Mouse (Mus musculus) thymus, postnatal 14 days (tissue): ENCODE results near the gene Meis1.
A peak's percentile ranks its signal among the peaks of the same experiment; 100 is the strongest.

ENCODE experiments used
- DNase-seq: peaks from one replicate; pipeline ENCODE4 v3.0.0; 2021

Gene Meis1

DNA sequence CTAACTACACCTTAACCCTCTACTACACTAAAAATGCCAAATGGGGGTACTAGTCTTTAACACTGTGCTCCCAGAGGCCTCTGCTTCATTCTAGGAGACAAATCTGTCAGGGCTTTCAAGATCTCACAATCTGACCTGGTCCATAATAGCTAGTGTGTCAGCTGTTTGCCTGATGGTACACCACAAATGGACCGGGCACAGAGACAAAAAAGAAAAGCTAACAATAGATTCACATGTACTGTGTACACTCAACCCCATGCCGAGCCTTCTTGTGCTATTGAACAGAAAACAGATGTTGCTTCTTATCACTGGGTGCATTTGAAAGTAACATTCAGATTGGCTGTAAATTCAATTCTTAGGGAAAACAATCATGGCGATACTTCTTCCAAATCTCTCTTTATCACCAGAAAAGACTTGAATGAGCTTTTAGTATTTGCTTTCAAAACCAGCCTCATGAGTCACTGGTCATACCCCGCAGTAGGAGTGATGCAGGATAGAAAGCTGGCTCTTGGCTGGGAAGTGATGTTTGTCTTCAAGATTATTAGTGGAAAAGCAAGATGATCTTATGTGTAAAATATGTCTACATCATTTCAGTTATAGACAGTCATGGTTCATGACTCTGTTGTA lies 30.0 kb downstream of the Meis1 start:
- no peak for DNase-seq

DNA sequence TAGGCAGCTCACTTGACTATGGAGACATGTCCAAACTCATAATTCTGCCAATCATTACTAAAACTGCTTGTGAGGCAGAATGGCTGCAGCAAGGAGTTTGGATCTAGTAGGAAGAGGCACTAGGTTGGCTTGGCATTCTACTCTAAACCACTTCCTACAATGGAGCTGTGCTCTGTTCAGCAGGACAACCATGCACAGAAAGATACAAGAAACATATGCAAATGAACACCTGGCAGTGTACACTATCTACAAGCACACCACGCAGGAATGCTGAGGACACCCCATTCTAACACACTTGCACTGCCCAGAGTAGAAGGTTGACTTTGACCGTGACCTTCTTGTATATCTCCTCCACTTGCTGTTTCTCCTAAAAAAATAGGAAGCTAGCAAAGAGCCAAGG lies 35.0 kb downstream of the Meis1 start:
- no peak for DNase-seq

DNA sequence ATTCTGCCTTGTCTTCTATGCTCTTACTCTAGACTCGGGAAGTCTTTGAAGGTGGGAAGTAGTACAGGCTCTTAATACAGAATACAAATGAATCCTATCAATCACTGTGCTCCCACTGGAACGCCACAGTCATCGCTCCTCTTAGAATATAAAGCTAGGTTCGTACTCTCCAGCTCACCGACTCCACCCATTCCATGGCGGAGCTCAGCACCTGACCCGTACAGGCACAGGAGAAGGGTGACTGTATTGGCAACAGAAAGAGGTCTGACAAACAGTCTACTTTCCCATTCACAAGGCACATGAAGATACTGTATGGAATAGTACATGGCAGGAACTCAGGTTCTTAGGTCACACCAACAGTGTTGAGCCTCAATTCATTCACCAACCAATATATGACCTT lies 35.5 kb downstream of the Meis1 start:
- DNase-seq = no peak

DNA sequence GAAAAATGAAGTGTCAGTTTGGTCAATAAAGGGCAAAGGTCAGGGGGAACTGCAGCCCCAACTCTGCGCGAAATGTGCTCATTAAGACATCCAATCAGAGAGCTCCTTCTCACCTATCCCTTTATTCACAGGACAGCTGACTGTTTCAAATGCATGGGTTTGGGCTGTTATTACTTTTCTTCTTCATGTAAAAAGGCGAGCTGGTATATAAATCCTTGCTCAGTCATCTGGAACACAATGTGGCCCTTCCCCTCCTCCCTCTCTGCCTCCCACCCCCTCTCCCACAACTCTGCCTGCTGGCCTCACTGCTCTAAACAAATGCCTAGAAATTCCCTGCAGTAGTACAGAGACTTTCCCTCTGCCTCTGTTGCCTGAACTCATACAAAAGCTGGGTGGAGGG lies 36.5 kb downstream of the Meis1 start:
- no peak for DNase-seq

DNA sequence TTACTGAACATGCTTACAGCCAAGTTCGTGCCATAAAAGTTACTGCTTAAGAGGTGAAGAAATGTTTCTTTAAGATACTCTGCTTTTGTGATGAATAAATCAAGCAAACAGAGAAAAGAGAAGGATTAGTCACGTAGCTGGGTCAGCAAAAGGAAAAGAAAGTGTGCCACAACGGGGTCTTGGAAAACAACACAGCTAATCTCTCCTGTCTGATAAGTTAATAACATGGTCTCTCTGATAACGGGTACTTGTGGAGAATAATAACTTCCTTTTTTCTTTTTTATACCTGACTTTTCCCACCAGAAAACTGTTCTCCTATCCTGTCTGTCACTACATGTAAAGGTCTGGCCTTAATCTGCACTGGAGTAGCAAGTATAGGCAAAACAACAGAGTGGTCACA lies 37.4 kb downstream of the Meis1 start:
- no peak for DNase-seq

DNA sequence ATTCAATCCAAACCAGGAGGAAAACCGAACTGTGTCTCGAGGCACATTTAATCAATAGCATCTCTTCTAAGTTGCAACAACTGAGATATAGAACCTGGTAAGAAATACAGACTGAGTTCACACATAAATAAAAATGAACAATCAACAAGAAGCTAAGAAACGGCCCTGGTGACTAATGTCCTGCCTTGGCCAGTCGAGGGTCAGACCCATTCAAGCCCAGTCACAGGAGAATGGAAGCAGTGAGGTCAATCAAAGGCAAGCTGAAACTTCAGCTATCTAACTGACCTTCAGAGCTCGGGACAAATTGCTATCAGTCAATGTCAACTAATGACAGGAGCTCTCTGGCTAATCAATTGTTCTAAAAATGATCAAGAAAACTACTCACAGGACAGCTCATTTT lies 38.2 kb downstream of the Meis1 start:
- no peak for DNase-seq

DNA sequence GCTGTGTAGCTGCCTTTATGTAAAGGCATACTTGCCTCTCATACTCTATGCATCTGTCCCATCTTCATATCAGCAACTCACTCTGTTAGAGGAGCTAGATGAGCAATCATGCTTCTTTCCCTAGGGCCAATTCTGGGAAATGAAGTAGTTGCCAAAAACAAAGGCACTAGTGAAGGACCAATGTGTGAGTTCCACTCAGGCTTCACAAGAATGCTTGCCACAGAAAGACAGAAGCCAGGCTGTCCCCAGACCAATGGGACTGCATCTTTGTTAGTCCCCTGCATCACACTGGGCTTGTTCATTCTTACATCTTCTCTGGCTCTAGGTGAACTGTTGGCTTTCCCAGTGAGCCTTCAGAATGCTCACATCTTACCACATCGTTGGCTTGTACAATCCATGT lies 43.7 kb downstream of the Meis1 start:
- DNase-seq = no peak

DNA sequence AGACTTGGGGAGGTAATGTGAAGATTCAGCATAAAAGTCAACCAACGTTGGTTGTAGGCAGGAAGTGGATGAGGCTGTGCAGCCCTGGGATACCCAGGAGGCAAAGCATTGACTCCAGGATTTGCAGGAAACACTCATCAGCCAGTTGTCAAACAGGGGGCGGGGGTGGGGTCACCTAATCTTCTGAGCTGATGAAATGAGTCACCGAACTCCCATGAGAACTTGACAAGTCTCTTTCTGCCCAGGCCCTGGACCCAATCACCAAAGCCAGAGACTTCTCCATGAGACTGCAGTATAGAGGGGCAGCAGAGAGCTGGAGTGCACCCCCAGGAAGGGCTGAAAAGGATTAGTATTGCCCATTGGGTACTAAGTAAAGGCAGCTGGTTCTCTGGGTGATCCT lies 45.0 kb downstream of the Meis1 start:
- DNase-seq = no peak

DNA sequence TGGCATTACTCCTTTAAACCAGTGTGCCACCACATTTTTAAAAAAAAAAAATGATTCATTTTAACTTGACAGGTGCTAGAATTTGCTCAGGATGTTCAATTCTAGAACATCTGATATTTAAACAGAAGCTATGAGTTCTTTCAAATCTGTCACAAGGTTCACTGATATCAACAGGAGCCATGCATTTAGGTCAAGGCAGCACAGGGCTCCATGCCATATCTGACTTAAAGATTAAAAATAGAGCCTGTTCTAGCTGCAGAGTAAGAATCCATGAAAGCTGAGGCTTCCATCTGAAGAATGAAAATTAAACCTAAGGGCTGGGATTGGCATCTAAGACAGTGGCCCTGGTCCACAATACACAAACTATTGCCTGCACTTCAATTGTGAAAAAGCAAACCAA lies 45.8 kb downstream of the Meis1 start:
- DNase-seq = no peak

DNA sequence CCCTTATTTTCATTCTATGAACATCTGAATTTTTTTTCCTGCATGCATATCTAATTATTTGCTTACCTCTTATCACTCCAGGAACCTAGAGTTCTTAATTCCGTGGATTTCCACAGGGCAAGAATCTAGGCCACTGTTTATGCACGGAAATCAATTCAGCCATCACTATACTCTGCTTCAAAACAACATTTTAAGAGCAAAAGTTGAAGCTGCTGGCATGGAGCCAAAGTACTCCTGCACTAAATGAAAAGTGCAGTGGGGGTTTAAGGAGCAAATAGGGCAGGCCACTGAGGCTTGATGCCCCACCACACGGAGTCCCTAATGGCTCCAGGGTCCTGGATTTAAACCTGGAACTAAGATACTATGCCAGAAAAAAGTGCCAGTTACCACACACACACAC lies 47.2 kb downstream of the Meis1 start:
- DNase-seq = no peak

DNA sequence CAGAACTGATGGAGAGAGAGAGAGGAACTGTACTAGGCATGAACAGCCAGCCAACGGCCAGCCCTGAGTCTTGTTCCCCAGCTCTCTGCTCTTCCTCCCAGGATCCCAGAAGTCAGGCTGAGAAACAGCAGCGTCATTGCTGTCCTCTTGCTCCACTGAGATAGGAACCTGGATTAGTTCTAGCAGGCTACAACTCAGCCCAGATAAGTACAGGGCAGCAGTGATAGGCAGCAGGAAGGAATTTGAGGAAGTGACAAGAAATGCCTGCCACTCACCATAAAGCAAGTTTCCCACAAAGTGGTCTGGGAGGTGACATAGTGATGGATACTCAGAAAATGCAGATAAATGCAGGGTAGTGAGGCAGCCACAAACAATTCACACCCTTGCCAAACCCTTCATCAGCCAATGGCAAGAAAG lies 48.9 kb downstream of the Meis1 start:
- no peak for DNase-seq

DNA sequence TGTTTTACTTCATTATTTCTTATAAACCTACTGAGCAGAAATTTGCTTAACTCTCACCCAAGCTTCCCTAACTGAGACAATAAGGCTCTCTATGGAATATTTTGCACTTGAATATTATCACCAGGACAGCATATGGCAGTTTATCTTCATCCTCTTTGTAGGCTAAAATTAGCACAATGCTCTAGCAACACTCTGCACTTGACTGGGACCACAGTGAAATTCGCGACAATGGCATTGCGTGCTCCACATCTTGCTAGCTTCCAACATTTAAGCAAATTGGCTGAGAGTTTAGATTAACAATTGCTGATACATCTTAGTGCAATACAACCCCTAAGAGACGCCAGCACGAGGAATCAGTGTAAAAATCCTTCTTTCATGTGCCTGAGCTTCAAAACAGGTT lies 54.4 kb downstream of the Meis1 start:
- no peak for DNase-seq

DNA sequence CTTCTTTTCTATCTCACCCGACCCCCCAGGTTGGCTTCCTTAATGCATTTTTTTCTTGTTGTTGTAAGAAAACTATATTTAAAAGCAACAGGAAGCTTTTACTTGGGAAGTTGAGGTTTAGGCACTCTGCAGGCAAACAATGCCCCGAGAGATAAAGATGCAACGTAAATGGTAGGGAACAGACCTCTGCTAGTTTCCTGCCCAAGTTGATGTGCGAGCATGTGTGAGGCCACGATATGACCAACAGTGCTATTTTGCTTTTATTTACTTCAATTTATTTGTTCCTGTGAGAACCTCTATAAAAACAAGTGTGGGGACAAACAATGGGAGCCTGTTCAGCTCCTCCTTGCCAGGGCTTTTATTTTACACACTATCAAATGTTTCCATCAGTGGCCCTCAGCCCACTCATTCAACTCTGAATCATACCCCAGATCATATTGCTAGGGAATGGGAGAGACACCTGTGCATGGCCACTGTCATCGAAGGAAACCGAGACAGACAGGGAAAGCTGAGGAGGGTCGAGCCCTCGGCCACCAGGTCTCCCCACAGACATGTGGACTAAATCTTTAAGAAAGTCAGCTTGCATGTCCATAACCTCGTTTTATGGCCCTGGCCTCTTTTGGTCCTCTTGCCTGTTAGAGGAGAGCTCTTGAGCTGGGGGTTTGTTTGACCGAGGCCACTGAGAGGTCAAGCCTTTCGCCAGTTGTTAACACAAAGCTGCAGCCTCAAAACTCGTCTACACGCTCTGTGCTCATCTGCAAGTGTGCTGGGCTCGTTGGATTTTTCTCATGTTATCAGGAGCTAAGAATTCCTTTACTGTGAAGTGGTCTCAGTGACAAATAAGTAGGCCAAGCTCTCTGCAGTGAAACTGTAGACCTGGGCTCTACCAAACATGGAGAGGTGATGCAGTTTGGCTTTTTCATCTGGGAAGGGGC lies 55.3 kb downstream of the Meis1 start:
- no peak for DNase-seq

DNA sequence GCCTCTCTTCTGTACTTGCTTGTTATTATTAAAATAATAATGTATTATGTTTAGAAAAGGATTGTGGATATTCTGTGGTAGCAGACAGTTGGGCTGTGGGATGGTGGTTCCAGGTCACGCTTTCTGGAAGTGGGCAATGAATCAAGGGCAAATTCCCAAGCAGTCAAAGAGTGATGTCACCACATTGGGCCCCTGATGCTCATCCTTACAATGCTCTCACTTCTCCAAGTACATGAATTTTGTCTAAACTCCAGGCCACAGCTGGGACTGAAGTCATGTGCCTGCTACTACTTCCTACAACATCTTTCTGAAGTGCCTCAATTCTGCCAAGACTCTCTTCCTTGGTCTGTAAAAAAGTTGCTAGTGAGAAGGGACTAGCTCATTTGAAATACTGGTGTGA lies 59.3 kb downstream of the Meis1 start:
- DNase-seq = no peak

DNA sequence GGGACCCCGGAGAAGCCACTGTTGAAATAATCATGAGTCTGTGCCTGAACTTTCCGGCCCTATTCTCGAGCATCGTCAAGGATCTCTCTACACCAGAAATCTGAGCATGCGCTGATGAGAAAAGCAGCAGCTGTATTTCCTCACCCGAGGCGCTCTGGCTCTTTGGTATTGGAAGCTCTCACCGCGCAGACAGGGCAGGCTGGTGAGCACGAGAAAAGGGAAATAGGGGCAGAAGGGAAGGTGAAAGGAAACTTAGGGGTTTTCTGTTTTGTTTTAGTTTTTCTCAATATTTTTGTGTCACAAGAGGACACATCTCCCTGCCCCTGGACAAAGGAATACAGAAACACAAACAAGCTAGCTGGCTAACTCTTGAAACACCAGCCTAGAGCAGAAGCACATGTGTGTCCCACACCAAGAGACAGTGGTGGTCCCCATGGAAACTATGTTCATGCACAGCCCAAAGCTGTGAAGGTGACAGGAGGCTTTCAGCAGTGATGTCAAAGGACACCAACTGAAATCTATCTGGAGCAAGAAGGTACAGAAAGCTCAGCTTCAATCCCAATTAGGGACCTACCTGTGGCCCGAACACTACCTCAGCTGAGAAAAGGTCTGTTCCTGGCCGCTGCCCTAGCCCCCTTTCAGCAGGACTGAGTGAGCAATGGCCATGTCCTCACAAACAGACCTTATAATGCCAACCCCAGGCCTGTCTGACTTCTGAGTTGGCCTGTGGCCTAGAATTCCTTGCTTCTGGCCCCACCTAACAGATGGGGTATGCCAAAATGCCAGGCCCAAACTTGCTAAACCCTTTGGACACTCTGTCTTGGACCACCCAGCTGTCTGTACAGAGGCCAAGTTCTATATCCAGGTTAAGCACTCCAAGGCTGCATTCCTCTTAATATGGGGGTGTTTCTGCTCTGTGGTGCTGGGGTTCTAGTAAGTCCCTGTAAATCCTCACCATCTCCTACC lies 60.7 kb downstream of the Meis1 start:
- DNase-seq = peak; percentile 13

DNA sequence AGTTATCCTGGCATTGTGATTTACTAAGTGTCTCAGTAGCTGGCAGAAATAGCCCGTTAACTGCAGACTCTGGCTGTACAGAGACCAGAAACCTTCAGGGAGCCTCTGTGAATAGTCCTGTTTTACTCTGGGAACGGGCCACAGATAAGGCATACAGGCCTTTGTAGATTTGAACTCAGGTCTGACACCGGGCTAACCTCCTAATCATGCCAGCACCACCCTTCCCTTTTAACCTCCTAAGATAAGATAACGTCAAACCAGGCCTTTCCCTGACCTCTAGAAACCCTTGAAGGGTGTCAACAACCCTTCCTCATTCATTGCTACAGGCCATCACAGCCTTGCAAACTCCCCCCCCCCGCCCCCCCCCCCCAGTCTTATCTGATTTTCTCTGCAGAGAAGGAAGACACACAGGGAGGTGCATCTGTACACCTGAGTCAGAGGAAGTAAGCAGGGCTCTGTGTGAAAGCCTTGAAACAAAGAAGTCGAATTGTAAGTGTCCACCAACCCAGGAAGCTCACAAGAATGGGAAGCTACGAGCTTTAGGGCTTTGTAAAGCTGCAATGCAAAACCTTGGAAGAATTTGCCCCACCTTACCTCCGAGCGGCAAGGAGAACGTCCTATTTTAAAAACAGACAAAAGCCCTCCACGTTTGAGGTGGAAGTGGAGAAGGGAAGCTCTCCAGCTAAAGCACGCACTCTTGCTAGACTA lies 61.5 kb downstream of the Meis1 start:
- DNase-seq = no peak

DNA sequence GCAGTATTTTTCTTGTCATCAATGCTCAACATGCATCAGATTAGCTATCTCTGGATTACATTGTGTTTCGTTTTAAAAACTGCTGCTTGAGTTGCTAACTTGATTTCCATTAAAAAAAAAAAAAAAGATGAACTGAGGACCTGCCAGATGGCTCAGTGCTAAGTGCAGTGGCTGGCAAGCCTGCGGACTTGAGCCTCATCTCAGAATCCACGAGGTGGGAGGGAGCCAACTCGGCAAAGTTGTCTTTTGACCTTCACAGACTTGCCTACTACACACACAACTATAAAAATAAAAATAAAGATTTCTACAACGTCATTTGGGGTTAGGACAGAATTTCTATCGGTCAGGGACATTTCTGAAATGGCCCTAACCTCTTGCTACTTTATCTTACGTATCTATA lies 62.8 kb downstream of the Meis1 start:
- DNase-seq = no peak

DNA sequence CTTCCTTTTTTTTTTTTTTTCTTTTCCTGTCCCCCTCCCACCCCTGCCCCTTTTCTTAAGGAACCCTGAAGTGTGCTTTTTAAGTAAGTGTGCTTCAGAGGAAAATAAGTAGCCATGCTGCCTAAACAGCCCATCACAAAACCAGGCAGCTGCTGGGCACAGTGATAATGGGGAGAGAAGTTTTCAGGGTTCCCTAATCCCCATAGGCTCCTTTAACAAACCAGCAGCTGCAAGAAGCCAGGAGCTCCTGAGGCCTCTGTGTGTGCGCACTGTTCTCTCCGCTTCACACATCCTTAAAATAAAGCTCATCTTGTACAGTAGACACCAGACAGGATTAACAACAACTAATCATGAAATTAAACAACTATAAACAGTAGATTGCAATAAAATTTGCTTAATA lies 63.9 kb downstream of the Meis1 start:
- no peak for DNase-seq

DNA sequence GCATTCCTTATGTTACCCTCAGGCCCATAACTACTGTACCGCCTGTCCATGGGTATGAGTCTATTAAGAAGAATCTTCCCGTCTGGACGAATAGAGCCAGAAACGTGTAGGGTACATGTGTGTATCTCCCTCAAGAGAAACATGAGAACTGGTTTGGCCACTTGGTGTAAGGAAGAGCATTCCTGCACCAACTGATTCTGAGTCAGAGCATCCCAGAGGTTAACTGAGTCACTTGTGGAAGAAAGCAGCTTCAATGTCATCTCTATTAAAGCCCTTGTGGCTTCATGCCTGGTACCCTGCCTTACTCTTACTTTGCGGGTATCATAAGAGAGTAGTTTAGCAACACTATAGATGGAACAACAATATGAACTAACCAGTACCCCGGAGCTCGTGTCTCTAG lies 64.9 kb downstream of the Meis1 start:
- DNase-seq = no peak

DNA sequence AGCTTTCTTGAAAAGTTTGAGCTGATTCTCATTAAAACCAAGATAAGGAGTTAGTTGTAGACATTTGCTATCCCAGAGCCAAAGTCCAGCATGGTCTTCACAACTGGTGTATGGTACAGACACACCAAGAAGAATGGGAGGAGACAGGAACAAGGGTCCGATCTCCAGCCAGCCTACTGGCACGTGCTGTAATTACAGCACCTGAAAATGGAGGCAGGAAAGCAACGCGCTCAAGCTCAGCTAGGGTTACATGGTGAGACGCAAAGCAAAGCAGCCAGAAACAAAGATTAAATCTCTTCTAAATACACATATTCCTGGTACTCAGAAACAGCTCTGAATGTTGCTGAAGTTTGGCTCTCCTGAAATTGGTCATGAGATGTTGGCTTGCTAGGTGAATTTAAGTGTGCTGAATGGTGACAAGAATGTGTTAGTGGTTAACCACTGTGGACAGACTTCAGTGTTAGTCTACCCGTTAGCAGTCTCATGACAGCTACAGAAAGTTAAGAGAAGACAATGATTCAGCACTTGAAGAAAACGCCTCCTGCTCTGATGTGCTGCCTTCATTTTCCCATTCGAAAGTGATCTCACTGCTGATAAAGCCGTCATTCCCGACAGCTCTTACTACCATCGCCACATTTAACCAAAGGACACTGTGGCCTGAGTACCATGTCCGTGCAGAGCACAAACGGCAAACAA lies 70.0 kb downstream of the Meis1 start:
- DNase-seq = no peak

DNA sequence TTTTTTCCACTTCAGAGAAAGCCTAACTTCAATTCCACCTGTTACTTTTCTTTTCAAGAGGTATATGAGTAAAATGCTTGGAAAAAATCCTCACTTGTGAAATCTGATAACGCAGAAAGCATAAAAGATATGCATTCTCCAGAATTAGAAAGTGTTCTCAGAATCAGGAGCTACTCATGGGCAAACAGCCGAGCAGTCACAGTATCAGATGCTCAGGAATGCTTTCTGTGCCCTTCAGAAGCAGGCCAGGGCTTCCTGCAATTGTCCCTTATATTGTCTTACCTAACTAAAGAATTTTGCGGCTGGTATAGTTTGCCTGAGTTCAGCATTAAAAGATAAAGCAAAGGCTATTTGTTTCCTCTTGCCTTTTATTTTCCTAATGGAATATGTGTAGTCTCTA lies 71.4 kb downstream of the Meis1 start:
- DNase-seq = no peak

DNA sequence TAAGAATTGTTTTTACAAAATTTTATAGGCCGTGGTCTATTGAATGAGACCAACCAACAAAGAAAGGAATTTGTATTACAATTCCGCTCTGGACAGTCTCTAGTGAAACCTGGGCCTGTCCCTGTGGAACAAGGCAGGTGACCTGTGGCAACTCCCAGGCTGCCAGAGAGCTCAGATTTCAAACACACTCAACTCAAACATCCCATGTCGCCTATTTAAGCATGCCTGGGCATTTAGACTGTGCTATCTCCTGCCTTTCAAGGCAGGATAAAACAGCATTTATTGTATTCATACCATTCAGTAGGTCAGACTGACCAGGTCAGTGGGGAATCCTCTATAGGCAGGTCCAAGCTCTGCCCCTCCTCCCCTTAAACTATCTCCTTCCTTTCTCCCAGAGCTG lies 73.0 kb downstream of the Meis1 start:
- no peak for DNase-seq
